Mouse (Mus musculus) telencephalon, adult 2 months (tissue): ENCODE measurements around the gene Cacna1b.

ENCODE experiments used
- DNase-seq: peaks from one replicate; pipeline ENCODE4 v3.0.0-alpha.2; 2011; ENCODE audit warnings: low read depth, low spot score

Gene Cacna1b

GRCm38 (mm10) chr2:24763115-24763557, at the start of gene Cacna1b:
Gene Cacna1b, minus strand, starts transcription at chr2:24763152.
- DNase-seq, result peak; percentile 70

DNA sequence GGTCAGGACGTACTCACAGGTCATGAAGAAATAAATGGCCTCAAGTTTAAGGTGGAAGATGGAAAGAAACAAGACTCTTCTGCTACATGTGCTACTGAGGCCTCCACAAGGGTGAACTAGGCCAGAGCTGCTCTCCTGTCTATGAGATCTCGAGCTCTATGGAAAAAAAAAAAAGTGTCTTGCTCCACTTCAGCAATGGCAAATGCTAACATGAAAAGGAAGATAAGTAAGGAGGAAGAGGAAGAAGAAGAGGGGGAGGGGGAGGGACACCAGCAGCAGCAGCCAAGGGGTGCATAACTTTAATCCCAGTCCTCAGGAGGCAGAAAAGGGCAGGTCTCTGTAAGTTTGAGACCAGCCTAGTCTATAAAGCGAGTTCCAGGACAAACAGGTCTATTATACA, 46.8 kb upstream of the Cacna1b start:
- no peak for DNase-seq

GRCm38 (mm10) chr2:24807691-24808090, 44.7 kb upstream of the Cacna1b start:
- no peak for DNase-seq

DNA sequence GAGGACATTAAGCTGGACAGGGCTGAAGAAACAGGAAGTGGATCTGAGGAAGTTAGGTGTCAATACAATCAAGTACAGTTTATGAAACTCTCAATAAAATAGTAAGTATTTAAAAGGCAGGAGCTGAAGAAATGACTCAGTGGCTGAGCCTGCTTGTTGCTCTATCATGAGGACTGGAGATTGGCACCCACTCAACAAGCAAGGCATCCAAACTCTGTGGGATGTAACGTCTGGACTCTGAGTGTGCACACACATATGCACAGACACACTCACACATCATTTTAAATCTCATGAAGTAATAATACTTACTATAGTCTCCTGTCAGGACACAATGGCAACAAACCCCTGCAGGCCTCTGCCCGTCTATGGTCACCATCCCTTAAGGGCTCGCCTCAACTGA, 44.1 kb upstream of the Cacna1b start:
- DNase-seq, result peak; percentile 46

GRCm38 (mm10) chr2:24806143-24806542, 43.2 kb upstream of the Cacna1b start:
- peak; percentile 26 for DNase-seq

- DNase-seq, result no peak
Observed at GRCm38 (mm10) chr2:24805621-24806020, 42.7 kb upstream of the Cacna1b start.

- no peak for DNase-seq
Observed at GRCm38 (mm10) chr2:24796833-24797457, 34.0 kb upstream of the Cacna1b start.

DNA sequence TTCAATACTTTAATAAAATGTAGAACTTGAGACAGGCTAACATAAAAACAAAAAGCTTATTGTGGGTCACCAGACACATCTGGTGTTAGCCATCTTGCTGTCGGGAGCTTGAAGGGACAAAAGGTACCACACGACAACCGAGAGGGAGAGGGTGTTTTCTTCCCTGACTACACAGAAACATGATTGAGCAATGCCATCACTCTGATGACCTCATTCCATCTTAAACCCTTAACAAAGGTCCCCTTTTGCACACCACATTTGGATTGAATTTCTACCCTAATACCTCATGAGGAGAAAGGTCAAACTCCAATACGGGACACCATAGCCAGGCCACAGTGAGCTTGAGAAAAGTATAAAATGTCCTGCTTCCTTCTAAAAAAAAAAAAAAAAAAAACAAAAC, 24.3 kb upstream of the Cacna1b start:
- DNase-seq, result no peak

- no peak for DNase-seq
Observed at GRCm38 (mm10) chr2:24781253-24781652, 18.3 kb upstream of the Cacna1b start.

GRCm38 (mm10) chr2:24776831-24777230, 13.9 kb upstream of the Cacna1b start:
- no peak for DNase-seq

GRCm38 (mm10) chr2:24775951-24776587, 13.1 kb upstream of the Cacna1b start:
- no peak for DNase-seq

DNA sequence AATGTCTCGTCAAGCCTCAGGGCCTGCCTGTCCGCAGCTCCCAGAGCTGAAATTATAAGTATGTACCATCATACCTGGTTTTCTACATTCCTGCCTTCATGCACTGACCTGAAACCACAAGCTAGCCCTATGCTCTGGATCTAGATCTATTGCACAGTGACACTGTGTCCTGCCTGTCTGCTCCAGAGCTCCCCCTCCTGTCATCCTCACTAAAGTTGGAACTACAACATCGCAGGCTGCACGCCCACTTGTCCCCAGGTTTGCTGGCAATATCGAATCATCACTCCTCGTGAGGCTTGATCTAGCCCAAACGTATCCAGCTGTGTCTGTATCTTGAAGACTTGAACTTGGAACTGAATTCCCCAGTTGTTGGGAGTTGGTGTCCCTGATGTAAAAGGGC, 11.9 kb upstream of the Cacna1b start:
- DNase-seq, result no peak

GRCm38 (mm10) chr2:24770861-24771260, 7.9 kb upstream of the Cacna1b start:
- no peak for DNase-seq

DNA sequence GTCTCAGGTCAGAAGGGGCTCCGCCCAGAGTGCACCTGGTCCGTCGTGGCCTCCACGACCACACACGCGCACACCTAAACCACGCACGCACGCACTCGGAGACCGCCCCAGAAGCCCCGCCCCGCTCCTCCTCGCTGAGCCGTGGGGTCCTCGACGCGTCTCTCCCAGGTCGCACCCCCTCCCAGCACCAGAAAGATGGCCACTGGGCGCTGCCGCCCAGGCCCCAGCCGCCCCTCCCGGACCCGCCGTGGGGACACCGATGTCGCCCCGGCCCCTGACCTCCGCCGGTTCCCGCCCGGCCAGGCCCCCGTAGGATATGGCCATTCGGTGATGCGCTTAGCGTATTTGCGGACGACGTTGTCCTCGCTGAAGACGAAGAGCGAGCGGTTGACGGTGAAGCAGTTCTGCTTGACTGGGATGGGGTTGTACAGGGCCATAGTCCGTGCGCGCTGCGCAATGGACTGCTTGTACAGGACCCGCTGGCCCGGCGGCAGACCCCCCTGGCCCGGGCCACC, 449 bp downstream of the Cacna1b start:
- peak; percentile 41 for DNase-seq

- DNase-seq, result peak; percentile 48
Observed at GRCm38 (mm10) chr2:24761923-24762445, 968 bp downstream of the Cacna1b start.

DNA sequence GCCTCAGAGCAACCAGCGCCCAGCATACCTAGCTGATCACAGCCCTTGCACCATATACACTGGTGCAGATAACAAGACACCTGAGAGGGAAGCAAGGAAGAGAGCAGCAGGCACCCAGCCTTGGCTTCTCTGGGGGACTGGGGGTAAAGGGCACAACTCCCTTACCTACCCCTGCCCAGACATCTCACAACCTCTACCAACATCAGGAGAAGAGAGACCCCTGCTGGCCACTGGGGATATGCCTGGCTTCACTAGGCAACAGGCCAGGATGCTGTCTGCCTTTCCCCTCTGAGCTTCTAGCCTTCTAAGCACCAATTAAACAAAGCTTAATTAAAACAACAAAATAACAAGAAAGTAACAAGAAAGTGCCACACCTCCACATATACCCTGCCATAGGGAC, 7.7 kb downstream of the Cacna1b start:
- DNase-seq, result no peak

- DNase-seq, result no peak
Observed at GRCm38 (mm10) chr2:24752599-24752998, 10.4 kb downstream of the Cacna1b start.

- DNase-seq, result no peak
Observed at GRCm38 (mm10) chr2:24750051-24750450, 12.9 kb downstream of the Cacna1b start.

GRCm38 (mm10) chr2:24747878-24748277, 15.1 kb downstream of the Cacna1b start:
- DNase-seq, result no peak

- peak; percentile 71 for DNase-seq
Observed at GRCm38 (mm10) chr2:24739701-24740100, 23.3 kb downstream of the Cacna1b start.

DNA sequence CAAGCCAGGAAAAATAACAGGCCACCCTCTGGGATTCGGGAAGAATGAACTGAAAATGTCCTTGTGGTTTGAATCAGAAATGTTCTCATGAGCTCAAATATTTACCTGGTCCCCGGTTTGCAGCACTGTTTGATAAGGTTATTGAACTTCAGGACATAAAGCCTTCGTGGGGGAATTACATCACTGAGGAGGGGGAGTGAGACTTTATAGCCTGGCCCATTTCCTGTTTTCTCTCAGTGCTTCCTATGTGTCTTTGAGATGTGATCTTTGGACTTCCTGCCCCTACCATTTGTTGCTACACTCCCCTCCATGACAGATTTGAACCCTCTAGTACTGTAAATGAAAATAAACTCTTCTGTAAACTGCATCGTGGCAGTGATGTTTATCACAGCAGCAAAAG, 29.8 kb downstream of the Cacna1b start:
- DNase-seq, result no peak

GRCm38 (mm10) chr2:24725865-24726264, 37.1 kb downstream of the Cacna1b start:
- peak; percentile 24 for DNase-seq
